Mouse (Mus musculus) lung, postnatal 0 days (tissue): ENCODE measurements around the gene Urm1. TPM values are rescaled to one million over a fixed set of nuclear protein-coding genes. Genes with fewer than 3 reads are reported as not detected.
A peak's percentile ranks its signal among the peaks of the same experiment; 100 is the strongest.

Experiments
- ATAC-seq: fragments of 200-750 bp; cut with Nextera tagmentation; 2 replicates; pipeline ENCODE4 v1.8.0; 2017; ENCODE audit warnings: moderate library complexity
- DNase-seq: peaks from one replicate; pipeline ENCODE4 v3.0.0-alpha.2; 2016; ENCODE audit warnings: low spot score
- H3K27ac ChIP-seq: fragments of 300-500 bp; sonication (generic); 2 replicates; pipeline ENCODE4 v1.5.1; 2014; ENCODE audit warnings: antibody characterized with exemption, mild to moderate bottlenecking, low read length, mixed read lengths
- H3K27me3 ChIP-seq: fragments of 300-500 bp; sonication (generic); replicated peaks from 2 replicates; pipeline ENCODE4 v1.6.1; 2014; ENCODE audit warnings: low read length, mixed read lengths; ENCODE audit not compliant: insufficient read depth
- H3K36me3 ChIP-seq: fragments of 300-500 bp; sonication (generic); 2 replicates; pipeline ENCODE4 v1.6.1; 2014; ENCODE audit warnings: low read length, mixed read lengths; ENCODE audit not compliant: insufficient read depth
- H3K4me1 ChIP-seq: fragments of 300-500 bp; sonication (generic); 2 replicates; pipeline ENCODE4 v1.6.1; 2014; ENCODE audit warnings: antibody characterized with exemption, low read depth, low read length, mixed read lengths; ENCODE audit not compliant: insufficient read depth
- H3K4me2 ChIP-seq: fragments of 300-500 bp; sonication (generic); replicated peaks from 2 replicates; pipeline ENCODE4 v1.6.1; 2014; ENCODE audit warnings: low read depth, mild to moderate bottlenecking, low read length, moderate library complexity, mixed read lengths
- H3K4me3 ChIP-seq: fragments of 300-500 bp; sonication (generic); 2 replicates; pipeline ENCODE4 v1.5.1; 2014; ENCODE audit warnings: low read depth, low read length
- H3K9ac ChIP-seq: fragments of 300-500 bp; sonication (generic); replicated peaks from 2 replicates; pipeline ENCODE4 v1.6.1; 2014; ENCODE audit warnings: low read depth, mild to moderate bottlenecking
- H3K9me3 ChIP-seq: fragments of 300-500 bp; sonication (generic); 2 replicates; pipeline ENCODE4 v1.6.1; 2016; ENCODE audit warnings: low read length, mixed read lengths
- CTCF ChIP-seq: IDR thresholded peaks from 2 replicates; pipeline ENCODE4 v1.5.1; 2016; ENCODE audit warnings: antibody characterized with exemption, mild to moderate bottlenecking
- EP300 ChIP-seq: IDR thresholded peaks from 2 replicates; pipeline ENCODE4 v1.6.1; 2016; ENCODE audit warnings: antibody characterized with exemption, mild to moderate bottlenecking, control low read depth
- WGBS: fragments of 180-500 bp; shearing (Covaris S2); extraction: QIAGEN DNeasy Blood & Tissue Kit; methylation state at CpG from one replicate; pipeline ENCODE4 v1.1.7; 2014; 5-methylcytosine and 5-hydroxymethylcytosine counted together
- polyA plus RNA-seq: library from polyadenylated mRNA; unstranded; fragments of >200 nt; fragmentation: Nextera tagmentation; extraction: Ambion mirVana; gene quantifications from 2 replicates; pipeline ENCODE4 v1.2.1, GENCODE M21; 2015

The Urm1 gene
- polyA plus RNA-seq, 1 experiment from 2014 or later = 19.0 TPM

- Histone ChIP-seq H3K4me1 (no peaks in the 10 kb centered on the region), H3K36me3 (peaks cover 7% of the 10 kb centered on the region; the same call in 1 of the 2 replicates), H3K27ac (no peak overlapping the region), H3K9ac (no peak overlapping the region), H3K9me3 (no peaks in the 10 kb centered on the region), H3K4me3 (no peak overlapping the region), H3K4me2 (no peak overlapping the region), H3K27me3 (peaks cover 29% of the 10 kb centered on the region)
- ATAC-seq = no peak
- no peak for DNase-seq
- TF ChIP-seq CTCF (no peak), EP300 (no peak)
- 56% methylated on average over 8 of the region's 8 CpGs for WGBS
These were observed 29.2 kb downstream of the Urm1 start for GRCm38 (mm10) chr2:29849041-29849440.

- peaks cover 20% of the 10 kb centered on the region for H3K27me3 ChIP-seq
- H3K9ac ChIP-seq = no peak overlapping the region
- no peak overlapping the region for H3K4me3 ChIP-seq
- H3K4me2 ChIP-seq = no peak overlapping the region
- DNase-seq = no peak
- H3K27ac ChIP-seq = no peak overlapping the region
- WGBS = 47% methylated on average over 5 of the region's 5 CpGs
- ATAC-seq = no peak
- TF ChIP-seq CTCF = 0 out of 2 replicates have a peak, but pooled peaks have one; percentile 4
- no peak for TF ChIP-seq EP300
- H3K4me1 ChIP-seq = no peaks in the 10 kb centered on the region
- no peaks in the 10 kb centered on the region for H3K9me3 ChIP-seq
- H3K36me3 ChIP-seq = peaks cover 7% of the 10 kb centered on the region; the same call in 1 of the 2 replicates
These were observed 30.1 kb downstream of the Urm1 start for GRCm38 (mm10) chr2:29849841-29850480.

- ATAC-seq (no peak), DNase-seq (no peak)
- no peaks in the 10 kb centered on the region for H3K27me3 ChIP-seq
- H3K9ac ChIP-seq = no peak overlapping the region
- no peaks in the 10 kb centered on the region for H3K4me1 ChIP-seq
- WGBS = 47% methylated on average over 4 of the region's 4 CpGs
- no peak overlapping the region for H3K27ac ChIP-seq
- H3K4me3 ChIP-seq = no peak overlapping the region
- H3K9me3 ChIP-seq = no peaks in the 10 kb centered on the region
- no peaks in the 10 kb centered on the region for H3K36me3 ChIP-seq
- no peak for TF ChIP-seq CTCF
- no peak for TF ChIP-seq EP300
- no peak overlapping the region for H3K4me2 ChIP-seq
These were observed 33.1 kb downstream of the Urm1 start for GRCm38 (mm10) chr2:29852957-29853485.

GRCm38 (mm10) chr2:29853736-29854135 lies 33.9 kb downstream of the Urm1 start:
- 63% methylated on average over 5 of the region's 5 CpGs for WGBS
- no peak for DNase-seq
- Histone ChIP-seq H3K4me1 (no peaks in the 10 kb centered on the region), H3K27ac (no peak overlapping the region), H3K9ac (no peak overlapping the region), H3K9me3 (no peaks in the 10 kb centered on the region), H3K27me3 (no peaks in the 10 kb centered on the region), H3K4me3 (no peak overlapping the region), H3K36me3 (no peaks in the 10 kb centered on the region), H3K4me2 (no peak overlapping the region)
- ATAC-seq = no peak
- TF ChIP-seq CTCF (no peak), EP300 (no peak)

GRCm38 (mm10) chr2:29855585-29856210 lies 35.8 kb downstream of the Urm1 start:
- no peak overlapping the region for H3K4me2 ChIP-seq
- ATAC-seq (no peak), DNase-seq (no peak)
- H3K9ac ChIP-seq = no peak overlapping the region
- no peaks in the 10 kb centered on the region for H3K36me3 ChIP-seq
- H3K27me3 ChIP-seq = no peaks in the 10 kb centered on the region
- WGBS = 68% methylated on average over 10 of the region's 10 CpGs
- H3K27ac ChIP-seq = no peak overlapping the region
- H3K9me3 ChIP-seq = no peaks in the 10 kb centered on the region
- no peaks in the 10 kb centered on the region for H3K4me1 ChIP-seq
- TF ChIP-seq CTCF = no peak
- no peak for TF ChIP-seq EP300
- H3K4me3 ChIP-seq = no peak overlapping the region

GRCm38 (mm10) chr2:29856451-29857260 lies 36.8 kb downstream of the Urm1 start:
- Histone ChIP-seq H3K27ac (no peak overlapping the region), H3K9ac (no peak overlapping the region), H3K36me3 (no peaks in the 10 kb centered on the region), H3K4me3 (no peak overlapping the region), H3K4me1 (no peaks in the 10 kb centered on the region), H3K4me2 (no peak overlapping the region), H3K27me3 (no peaks in the 10 kb centered on the region), H3K9me3 (no peaks in the 10 kb centered on the region)
- 24% methylated on average over 18 of the region's 19 CpGs for WGBS
- DNase-seq (no peak), ATAC-seq (no peak)
- no peak for TF ChIP-seq CTCF
- no peak for TF ChIP-seq EP300
